Mouse (Mus musculus) limb, embryonic 15.5 days (tissue): ENCODE measurements around the gene Mvb12a. TPM values are rescaled to one million over a fixed set of nuclear protein-coding genes. Genes with fewer than 3 reads are reported as not detected.

Source experiments
- ATAC-seq: fragments of 200-750 bp; cut with Nextera tagmentation; 2 replicates; pipeline ENCODE4 v1.8.0; 2017; ENCODE audit warnings: low read depth, moderate TSS enrichment; ENCODE audit not compliant: insufficient number of reproducible peaks, low FRiP score, low TSS enrichment
- H3K27ac ChIP-seq: fragments of 300-500 bp; sonication (generic); 2 replicates; pipeline ENCODE4 v1.5.1; 2015; ENCODE audit warnings: moderate library complexity, mild to moderate bottlenecking, inconsistent platforms
- H3K27me3 ChIP-seq: fragments of 300-500 bp; sonication (generic); 2 replicates; pipeline ENCODE4 v1.6.1; 2015; ENCODE audit warnings: inconsistent platforms
- H3K36me3 ChIP-seq: fragments of 300-500 bp; sonication (generic); 2 replicates; pipeline ENCODE4 v1.6.1; 2015; ENCODE audit warnings: inconsistent platforms
- H3K4me1 ChIP-seq: fragments of 300-500 bp; sonication (generic); 2 replicates; pipeline ENCODE4 v1.6.1; 2015; ENCODE audit warnings: inconsistent platforms
- H3K4me2 ChIP-seq: fragments of 300-500 bp; sonication (generic); 2 replicates; pipeline ENCODE4 v1.6.1; 2015; ENCODE audit warnings: mild to moderate bottlenecking, inconsistent platforms
- H3K4me3 ChIP-seq: fragments of 300-500 bp; sonication (generic); 2 replicates; pipeline ENCODE4 v1.5.1; 2015; ENCODE audit warnings: mild to moderate bottlenecking, inconsistent platforms
- H3K9ac ChIP-seq: fragments of 300-500 bp; sonication (generic); 2 replicates; pipeline ENCODE4 v1.6.1; 2015; ENCODE audit warnings: inconsistent platforms
- H3K9me3 ChIP-seq: fragments of 300-500 bp; sonication (generic); 2 replicates; pipeline ENCODE4 v1.6.1; 2016; ENCODE audit warnings: inconsistent platforms
- WGBS: fragments of 180-500 bp; shearing (Covaris S2); methylation state at CpG from one replicate; pipeline ENCODE4 v1.1.7; 2015; 5-methylcytosine and 5-hydroxymethylcytosine counted together
- polyA plus RNA-seq: library from polyadenylated mRNA; unstranded; fragments of >200 nt; fragmentation: Nextera tagmentation; extraction: Ambion mirVana; gene quantifications from 2 replicates; pipeline ENCODE4 v1.2.1, GENCODE M21; 2015

The Mvb12a gene
- polyA plus RNA-seq, 1 experiment from 2014 or later = 95.7 TPM

DNA sequence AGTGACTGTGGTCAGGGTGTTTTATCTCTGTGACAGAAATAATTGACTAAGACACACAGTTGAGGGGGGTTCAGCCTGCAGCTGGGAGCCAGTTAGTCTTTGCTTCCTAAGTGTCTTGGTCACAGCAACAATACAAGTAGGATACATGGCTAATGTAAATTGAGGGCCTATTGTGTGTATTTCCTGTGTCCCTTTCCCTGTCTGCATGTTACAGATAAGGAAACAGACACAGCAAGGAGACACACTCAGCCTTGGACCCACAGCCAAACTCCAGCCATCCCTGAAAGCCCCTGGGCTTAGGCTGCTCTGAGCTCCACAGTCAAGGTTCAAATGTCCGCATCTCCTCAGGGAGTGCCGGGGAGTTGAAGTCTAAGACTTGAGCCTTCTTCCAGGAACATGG is 11.9 kb downstream of the Mvb12a start:
- WGBS = 81% methylated on average over 2 of the region's 2 CpGs
- Histone ChIP-seq H3K27ac (no peak overlapping the region), H3K4me2 (no peak overlapping the region), H3K36me3 (no peaks in the 10 kb centered on the region), H3K4me3 (no peak overlapping the region), H3K4me1 (peaks cover 13% of the 10 kb centered on the region), H3K9me3 (no peaks in the 10 kb centered on the region), H3K9ac (no peak overlapping the region), H3K27me3 (peaks cover 44% of the 10 kb centered on the region)
- ATAC-seq = no peak

DNA sequence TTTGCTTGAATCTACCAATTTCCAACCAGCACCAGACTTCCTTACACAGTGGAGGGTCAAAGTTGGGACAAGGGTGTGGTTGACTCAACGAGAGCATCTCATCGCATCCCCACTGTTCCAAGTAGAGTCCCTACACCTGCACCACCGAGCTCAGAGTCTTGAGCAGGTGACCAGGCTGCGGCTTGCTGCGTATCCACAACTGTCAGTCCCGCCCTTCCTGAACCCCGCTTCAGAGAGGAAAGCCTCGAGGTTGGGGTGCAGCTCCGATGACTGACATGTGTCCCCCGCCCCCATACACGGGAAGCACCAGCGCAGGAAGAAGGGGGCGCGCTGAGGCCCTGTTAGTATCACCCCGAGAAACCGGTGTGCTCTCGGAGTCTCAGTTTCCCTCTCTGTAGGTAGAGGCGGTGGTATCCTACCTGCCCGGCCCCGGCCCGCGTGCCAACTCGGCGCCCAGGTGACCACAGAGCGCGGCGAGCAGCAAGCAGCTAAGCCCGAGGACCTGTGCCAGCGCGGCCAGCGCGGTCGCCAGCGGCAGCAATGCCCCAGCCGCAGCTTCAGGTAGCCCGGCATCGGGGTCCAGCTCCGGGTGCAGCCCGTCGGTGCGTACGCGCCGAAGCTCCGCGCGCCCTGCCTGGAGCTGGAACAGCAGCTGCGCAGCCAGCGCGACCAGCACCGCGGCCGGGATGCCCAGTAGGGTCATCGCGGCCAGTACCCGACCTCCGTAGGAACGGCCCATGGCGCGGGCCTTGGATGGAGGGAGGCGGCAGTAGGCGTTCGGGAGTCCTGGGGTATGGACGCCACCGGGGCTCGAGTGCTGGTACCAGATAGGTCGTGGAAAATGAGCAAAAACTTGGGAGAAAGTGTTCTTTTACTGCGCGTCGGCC is 15.6 kb downstream of the Mvb12a start, which contains the start of gene Tmem221:
Gene Tmem221 (minus strand): TSS at position 801 of the 887 bp plus-strand sequence.
- Histone ChIP-seq H3K4me3 (peak within 1 kb of the TSS; percentile 40), H3K27me3 (peaks cover 78% of the 10 kb centered on the region), H3K4me1 (peaks cover 23% of the 10 kb centered on the region), H3K36me3 (no peaks in the 10 kb centered on the region), H3K9ac (peak within 1 kb of the TSS; percentile 28; the same call in 1 of the 2 replicates), H3K4me2 (peak within 1 kb of the TSS; percentile 69), H3K27ac (no peak within 1 kb of the TSS), H3K9me3 (no peaks in the 10 kb centered on the region)
- ATAC-seq = no peak
- 5% methylated on average over 70 of the region's 70 CpGs for WGBS

DNA sequence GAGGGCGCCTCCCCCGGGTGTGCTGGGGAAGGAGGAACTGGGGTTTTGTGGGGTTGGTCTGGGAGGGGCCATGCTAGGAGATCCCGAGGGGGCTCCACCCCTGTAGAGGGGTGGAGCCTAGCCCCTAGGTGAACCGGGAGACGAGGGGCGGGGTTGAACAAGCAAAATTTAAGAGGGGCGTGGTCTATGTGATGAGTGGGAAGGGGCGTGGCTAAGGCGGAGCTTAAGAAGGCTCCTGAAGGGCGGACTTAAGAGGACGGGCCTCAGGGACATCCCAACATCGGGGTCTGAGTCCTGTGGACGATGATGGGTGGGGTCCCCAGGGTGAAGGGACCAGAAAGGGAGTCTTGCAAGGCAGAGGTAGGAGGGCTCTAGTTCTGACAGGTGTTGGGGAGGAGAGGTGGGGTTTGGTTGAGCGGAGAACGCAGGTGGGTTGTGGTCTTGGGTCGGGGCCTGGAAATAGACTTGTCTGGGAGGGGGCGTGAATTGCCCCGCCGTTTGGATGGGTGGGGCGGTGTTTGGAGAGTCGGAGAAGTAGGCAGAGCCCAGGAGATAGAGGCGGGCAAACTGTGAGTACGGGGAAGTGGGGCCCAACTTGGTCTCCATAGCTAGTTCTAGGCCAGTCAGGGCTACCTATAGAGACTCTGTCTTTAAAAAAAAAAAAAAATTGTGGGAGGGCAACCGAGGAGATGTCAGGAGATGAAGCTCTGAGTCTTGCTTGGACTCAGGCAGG is 16.4 kb downstream of the Mvb12a start:
- peaks cover 23% of the 10 kb centered on the region for H3K4me1 ChIP-seq
- H3K9ac ChIP-seq = peak overlapping the region; percentile 28; the same call in 1 of the 2 replicates
- peak overlapping the region; percentile 40 for H3K4me3 ChIP-seq
- no peaks in the 10 kb centered on the region for H3K9me3 ChIP-seq
- H3K27me3 ChIP-seq = peaks cover 84% of the 10 kb centered on the region
- peak; percentile 32; the same call in 1 of the 2 replicates for ATAC-seq
- WGBS = 2% methylated on average over 24 of the region's 24 CpGs
- peak overlapping the region; percentile 69 for H3K4me2 ChIP-seq
- H3K27ac ChIP-seq = no peak overlapping the region
- no peaks in the 10 kb centered on the region for H3K36me3 ChIP-seq

GRCm38 (mm10) chr8:71560071-71560470 is 17.3 kb downstream of the Mvb12a start:
- WGBS = 75% methylated on average over 3 of the region's 3 CpGs
- H3K27ac ChIP-seq = no peak overlapping the region
- no peak overlapping the region for H3K4me2 ChIP-seq
- peaks cover 23% of the 10 kb centered on the region for H3K4me1 ChIP-seq
- no peak for ATAC-seq
- no peak overlapping the region for H3K9ac ChIP-seq
- no peaks in the 10 kb centered on the region for H3K9me3 ChIP-seq
- peaks cover 87% of the 10 kb centered on the region for H3K27me3 ChIP-seq
- no peaks in the 10 kb centered on the region for H3K36me3 ChIP-seq
- H3K4me3 ChIP-seq = no peak overlapping the region

GRCm38 (mm10) chr8:71560765-71561164 is 18.0 kb downstream of the Mvb12a start:
- H3K9ac ChIP-seq = no peak overlapping the region
- WGBS = 84% methylated on average over 5 of the region's 5 CpGs
- H3K4me1 ChIP-seq = peaks cover 23% of the 10 kb centered on the region
- H3K4me2 ChIP-seq = no peak overlapping the region
- peaks cover 84% of the 10 kb centered on the region for H3K27me3 ChIP-seq
- no peak overlapping the region for H3K4me3 ChIP-seq
- H3K36me3 ChIP-seq = no peaks in the 10 kb centered on the region
- ATAC-seq = no peak
- no peaks in the 10 kb centered on the region for H3K9me3 ChIP-seq
- H3K27ac ChIP-seq = no peak overlapping the region

GRCm38 (mm10) chr8:71561401-71561800 is 18.7 kb downstream of the Mvb12a start:
- Histone ChIP-seq H3K4me1 (peaks cover 23% of the 10 kb centered on the region), H3K36me3 (no peaks in the 10 kb centered on the region), H3K27me3 (peaks cover 83% of the 10 kb centered on the region), H3K27ac (no peak overlapping the region), H3K9me3 (no peaks in the 10 kb centered on the region), H3K4me3 (no peak overlapping the region), H3K9ac (no peak overlapping the region), H3K4me2 (no peak overlapping the region)
- 4% methylated on average over 15 of the region's 15 CpGs for WGBS
- ATAC-seq = no peak

DNA sequence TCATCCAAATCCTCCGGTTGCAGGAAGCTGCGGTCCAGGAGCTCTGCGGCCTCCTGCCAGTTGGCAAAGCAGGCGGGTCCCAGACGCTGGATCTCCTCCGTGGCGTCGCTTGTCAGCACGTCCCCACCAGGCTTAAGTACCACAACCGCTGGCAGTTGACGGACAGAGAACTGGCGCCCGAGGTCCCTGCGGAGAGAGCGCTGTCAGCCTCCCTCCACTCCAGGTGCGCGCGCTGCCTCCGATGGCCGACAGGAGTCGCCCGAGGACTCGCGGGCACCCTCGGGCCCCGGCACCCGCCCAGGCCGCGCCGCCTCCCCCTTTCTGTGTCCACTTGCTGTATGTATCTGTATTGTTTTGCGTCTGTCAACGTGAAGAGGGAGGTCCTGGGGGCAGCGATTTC is 20.0 kb downstream of the Mvb12a start:
- peak overlapping the region; percentile 54 for H3K4me2 ChIP-seq
- WGBS = 1% methylated on average over 33 of the region's 33 CpGs
- H3K9ac ChIP-seq = no peak overlapping the region
- H3K27ac ChIP-seq = no peak overlapping the region
- peaks cover 77% of the 10 kb centered on the region for H3K27me3 ChIP-seq
- H3K4me3 ChIP-seq = peak overlapping the region; percentile 32
- no peaks in the 10 kb centered on the region for H3K36me3 ChIP-seq
- peaks cover 23% of the 10 kb centered on the region for H3K4me1 ChIP-seq
- ATAC-seq = no peak
- no peaks in the 10 kb centered on the region for H3K9me3 ChIP-seq

GRCm38 (mm10) chr8:71563992-71564391 is 21.3 kb downstream of the Mvb12a start:
- H3K4me1 ChIP-seq = peaks cover 21% of the 10 kb centered on the region
- no peaks in the 10 kb centered on the region for H3K36me3 ChIP-seq
- ATAC-seq = no peak
- no peak overlapping the region for H3K4me3 ChIP-seq
- peaks cover 73% of the 10 kb centered on the region for H3K27me3 ChIP-seq
- H3K4me2 ChIP-seq = no peak overlapping the region
- no peak overlapping the region for H3K9ac ChIP-seq
- whole genome bisulfite sequencing = 86% methylated on average over 4 of the region's 4 CpGs
- no peak overlapping the region for H3K27ac ChIP-seq
- H3K9me3 ChIP-seq = no peaks in the 10 kb centered on the region

- peaks cover 51% of the 10 kb centered on the region for H3K27me3 ChIP-seq
Observed at GRCm38 (mm10) chr8:71566501-71566900, 23.8 kb downstream of the Mvb12a start, which contains the start of gene Nxnl1. Nxnl1 (minus strand) TSS chr8:71566601.

GRCm38 (mm10) chr8:71567587-71567986 is 24.9 kb downstream of the Mvb12a start:
- no peak overlapping the region for H3K4me2 ChIP-seq
- H3K27me3 ChIP-seq = peaks cover 41% of the 10 kb centered on the region
- H3K4me1 ChIP-seq = peaks cover 38% of the 10 kb centered on the region
- 69% methylated on average over 7 of the region's 7 CpGs for WGBS
- no peak for ATAC-seq
- no peak overlapping the region for H3K9ac ChIP-seq
- H3K27ac ChIP-seq = 0 out of 2 replicates have a peak overlapping the region, but pooled peaks have one; percentile 3
- no peak overlapping the region for H3K4me3 ChIP-seq
- no peaks in the 10 kb centered on the region for H3K9me3 ChIP-seq
- H3K36me3 ChIP-seq = no peaks in the 10 kb centered on the region

More at GRCm38 (mm10) chr8:71566501-71566900, 23.8 kb downstream of the Mvb12a start, which contains the start of gene Nxnl1:
- Histone ChIP-seq H3K4me3 (no peak within 1 kb of the TSS), H3K27ac (no peak within 1 kb of the TSS), H3K9me3 (no peaks in the 10 kb centered on the region), H3K4me2 (no peak within 1 kb of the TSS), H3K36me3 (no peaks in the 10 kb centered on the region), H3K9ac (no peak within 1 kb of the TSS), H3K4me1 (peaks cover 31% of the 10 kb centered on the region)
- ATAC-seq = no peak
- 71% methylated on average over 3 of the region's 3 CpGs for WGBS

DNA sequence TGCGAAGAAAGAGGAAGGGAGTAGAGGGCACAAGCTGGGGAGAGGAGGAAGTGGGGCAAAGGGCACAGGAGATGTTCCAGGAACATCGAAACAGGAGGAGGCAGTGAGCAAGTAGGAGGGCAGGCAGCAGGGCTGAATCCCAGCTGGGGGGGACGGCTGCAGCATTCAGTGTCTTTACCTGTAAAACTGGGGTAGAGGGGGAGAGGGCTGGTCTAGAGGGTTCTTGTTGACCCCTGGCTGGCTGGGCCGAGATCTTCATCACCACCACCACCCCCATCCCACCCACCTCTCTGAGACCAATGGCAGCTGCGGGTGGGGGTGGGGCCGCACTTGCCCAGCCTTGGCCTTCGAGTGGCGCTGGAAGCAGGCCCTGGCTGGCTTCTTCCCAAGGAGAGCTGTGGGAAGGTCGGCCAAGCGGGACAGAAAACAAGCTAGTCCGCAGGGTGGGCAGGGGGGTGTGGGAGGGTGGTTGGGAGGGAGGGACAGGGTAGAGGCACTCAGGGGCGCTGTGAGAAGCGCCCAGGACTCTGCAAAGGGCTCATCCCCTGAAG is 25.7 kb downstream of the Mvb12a start, which contains the start of gene Slc27a1:
Gene Slc27a1 (plus strand): TSS at position 496 of the 551 bp plus-strand sequence.
- peak within 1 kb of the TSS; percentile 84 for H3K4me2 ChIP-seq
- H3K4me3 ChIP-seq = peak within 1 kb of the TSS; percentile 64
- ATAC-seq = no peak
- H3K4me1 ChIP-seq = peaks cover 40% of the 10 kb centered on the region
- no peaks in the 10 kb centered on the region for H3K9me3 ChIP-seq
- peak within 1 kb of the TSS; percentile 35; the same call in 1 of the 2 replicates for H3K9ac ChIP-seq
- H3K36me3 ChIP-seq = no peaks in the 10 kb centered on the region
- peaks cover 33% of the 10 kb centered on the region for H3K27me3 ChIP-seq
- peak within 1 kb of the TSS; percentile 87 for H3K27ac ChIP-seq
- 7% methylated on average over 13 of the region's 13 CpGs for WGBS
